Mouse (Mus musculus): ENCODE results near the gene Zdhhc8. TPM values are rescaled to one million over a fixed set of nuclear protein-coding genes. Genes with fewer than 3 reads are reported as not detected.

The Zdhhc8 gene
- polyA plus RNA-seq (2015; fragmentation: Nextera tagmentation; extraction: Ambion mirVana) = 6.8 and 7.8 TPM in 2 replicates

DNA sequence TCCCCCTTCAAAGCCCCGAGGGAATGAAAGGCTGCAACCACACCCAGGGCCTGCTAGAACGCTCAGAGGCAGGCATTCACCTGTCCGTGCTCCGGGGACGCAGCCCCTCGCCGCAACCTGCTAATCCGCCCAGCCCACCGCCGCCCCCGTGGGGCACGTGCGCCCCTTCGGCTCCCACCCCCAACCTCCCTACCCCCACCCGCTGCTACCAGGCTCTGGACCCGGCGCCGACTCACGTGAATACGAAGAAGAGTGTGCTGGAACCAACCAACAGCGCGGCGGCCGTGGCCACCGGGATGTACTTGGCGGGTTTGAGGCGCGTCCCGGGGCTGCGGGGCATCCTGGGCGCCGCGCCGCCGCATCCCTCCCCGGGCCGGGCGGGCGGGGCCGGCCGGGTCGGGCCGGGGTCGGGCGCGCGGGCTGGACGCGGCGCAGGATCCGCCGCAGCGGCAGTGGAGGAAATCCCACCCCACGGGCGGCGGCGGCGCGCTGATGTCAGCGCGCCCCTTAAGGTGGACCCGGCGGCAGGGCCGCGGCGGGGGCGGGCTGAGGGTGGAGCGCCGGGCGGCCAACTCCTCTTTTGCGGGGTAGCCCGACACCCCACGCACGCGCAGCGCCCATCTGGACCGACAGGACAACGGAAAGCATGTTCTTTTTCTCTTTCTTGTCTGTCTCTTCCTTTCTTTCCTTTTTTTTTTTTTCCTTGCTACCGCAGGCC is at the start of gene Zdhhc8:
Zdhhc8 (minus strand) TSS at position 466 of the 718 bp plus-strand sequence.
- Histone ChIP-seq H3K36me3 (ENCODE audit: control insufficient read depth, insufficient read depth, low read length) (0 out of 2 replicates have a peak, but pooled peaks cover 5% of the 10 kb centered on the region), H3K4me1 (replicated peaks; ENCODE audit: control insufficient read depth, insufficient read depth) (0 out of 2 replicates have a peak, but pooled peaks cover 4% of the 10 kb centered on the region), H3K9ac (ENCODE audit: low read length) (peak within 1 kb of the TSS; percentile 82), H3K27me3 (ENCODE audit: control insufficient read depth, insufficient read depth, low read length) (no peaks in the 10 kb centered on the region), H3K9me3 (ENCODE audit: control insufficient read depth, low read length) (no peaks in the 10 kb centered on the region), H3K27ac (replicated peaks) (peak within 1 kb of the TSS; percentile 86), H3K4me3 (ENCODE audit: low read depth, low read length) (peak within 1 kb of the TSS; percentile 70), H3K4me2 (replicated peaks; ENCODE audit: low read depth) (peak within 1 kb of the TSS; percentile 81)
- DNase-seq (ENCODE audit: low spot score) (peak; percentile 75), ATAC-seq (ENCODE audit: low FRiP score, low TSS enrichment) (peak; percentile 72)
- TF ChIP-seq EP300 (optimal IDR thresholded peaks at IDR 0.05) (no peak), CTCF (IDR thresholded peaks at IDR 0.05; ENCODE audit: low read depth) (no peak)
- under 1% methylated on average over 62 of the region's 79 CpGs for WGBS

DNA sequence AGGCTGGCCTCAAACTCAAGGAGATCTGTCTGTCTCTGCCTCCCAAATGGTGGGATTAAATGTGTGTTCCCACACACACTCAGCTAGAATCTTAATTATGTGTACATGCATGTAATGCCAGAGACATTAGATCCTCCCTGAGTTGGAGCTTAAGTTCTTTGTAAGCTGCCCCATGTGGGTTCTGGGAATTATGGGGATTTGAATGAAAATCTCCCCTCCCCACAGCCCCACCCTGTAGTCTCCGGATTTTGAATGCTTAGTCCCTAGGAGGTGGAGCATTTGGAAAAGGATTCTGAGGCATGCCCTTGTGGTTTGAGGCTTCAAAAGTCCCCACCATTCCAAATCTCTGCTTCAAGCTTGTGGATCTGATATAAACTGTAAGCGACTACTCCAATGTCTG is 40.2 kb upstream of the Zdhhc8 start:
- WGBS = 78% methylated on average over 2 of the region's 2 CpGs
- H3K4me3 ChIP-seq (ENCODE audit: low read depth, low read length) = no peak overlapping the region
- no peak overlapping the region for H3K27ac ChIP-seq (replicated peaks)
- no peaks in the 10 kb centered on the region for H3K4me1 ChIP-seq (replicated peaks; ENCODE audit: control insufficient read depth, insufficient read depth)
- no peak overlapping the region for H3K9ac ChIP-seq (ENCODE audit: low read length)
- ATAC-seq (ENCODE audit: low FRiP score, low TSS enrichment) (no peak), DNase-seq (ENCODE audit: low spot score) (no peak)
- H3K4me2 ChIP-seq (replicated peaks; ENCODE audit: low read depth) = no peak overlapping the region
- TF ChIP-seq EP300 (optimal IDR thresholded peaks at IDR 0.05) = no peak
- no peak for TF ChIP-seq CTCF (IDR thresholded peaks at IDR 0.05; ENCODE audit: low read depth)
- no peaks in the 10 kb centered on the region for H3K27me3 ChIP-seq (ENCODE audit: control insufficient read depth, insufficient read depth, low read length)
- peaks cover 41% of the 10 kb centered on the region for H3K36me3 ChIP-seq (ENCODE audit: control insufficient read depth, insufficient read depth, low read length)
- H3K9me3 ChIP-seq (ENCODE audit: control insufficient read depth, low read length) = no peaks in the 10 kb centered on the region

- H3K4me3 ChIP-seq (ENCODE audit: low read depth, low read length) = no peak overlapping the region
- H3K4me2 ChIP-seq (replicated peaks; ENCODE audit: low read depth) = no peak overlapping the region
- H3K9ac ChIP-seq (ENCODE audit: low read length) = no peak overlapping the region
- DNase-seq (ENCODE audit: low spot score) (no peak), ATAC-seq (ENCODE audit: low FRiP score, low TSS enrichment) (no peak)
- WGBS = 75% methylated on average over 5 of the region's 5 CpGs
- no peaks in the 10 kb centered on the region for H3K4me1 ChIP-seq (replicated peaks; ENCODE audit: control insufficient read depth, insufficient read depth)
- H3K27me3 ChIP-seq (ENCODE audit: control insufficient read depth, insufficient read depth, low read length) = no peaks in the 10 kb centered on the region
- TF ChIP-seq EP300 (optimal IDR thresholded peaks at IDR 0.05) = no peak
- peak; percentile 58 for TF ChIP-seq CTCF (IDR thresholded peaks at IDR 0.05; ENCODE audit: low read depth)
- peaks cover 13% of the 10 kb centered on the region for H3K36me3 ChIP-seq (ENCODE audit: control insufficient read depth, insufficient read depth, low read length)
- H3K27ac ChIP-seq (replicated peaks) = no peak overlapping the region
- no peaks in the 10 kb centered on the region for H3K9me3 ChIP-seq (ENCODE audit: control insufficient read depth, low read length)
Measured at GRCm38 (mm10) chr16:18268182-18268581, 33.2 kb upstream of the Zdhhc8 start.

GRCm38 (mm10) chr16:18265024-18265423 is 30.1 kb upstream of the Zdhhc8 start:
- ATAC-seq (ENCODE audit: low FRiP score, low TSS enrichment) (no peak), DNase-seq (ENCODE audit: low spot score) (no peak)
- H3K4me2 ChIP-seq (replicated peaks; ENCODE audit: low read depth) = no peak overlapping the region
- H3K27me3 ChIP-seq (ENCODE audit: control insufficient read depth, insufficient read depth, low read length) = no peaks in the 10 kb centered on the region
- peaks cover 14% of the 10 kb centered on the region for H3K36me3 ChIP-seq (ENCODE audit: control insufficient read depth, insufficient read depth, low read length)
- no peak overlapping the region for H3K4me3 ChIP-seq (ENCODE audit: low read depth, low read length)
- no peak overlapping the region for H3K9ac ChIP-seq (ENCODE audit: low read length)
- WGBS = 76% methylated on average over 2 of the region's 2 CpGs
- H3K27ac ChIP-seq (replicated peaks) = no peak overlapping the region
- H3K9me3 ChIP-seq (ENCODE audit: control insufficient read depth, low read length) = no peaks in the 10 kb centered on the region
- TF ChIP-seq CTCF (IDR thresholded peaks at IDR 0.05; ENCODE audit: low read depth) (no peak), EP300 (optimal IDR thresholded peaks at IDR 0.05) (no peak)
- H3K4me1 ChIP-seq (replicated peaks; ENCODE audit: control insufficient read depth, insufficient read depth) = no peaks in the 10 kb centered on the region

DNA sequence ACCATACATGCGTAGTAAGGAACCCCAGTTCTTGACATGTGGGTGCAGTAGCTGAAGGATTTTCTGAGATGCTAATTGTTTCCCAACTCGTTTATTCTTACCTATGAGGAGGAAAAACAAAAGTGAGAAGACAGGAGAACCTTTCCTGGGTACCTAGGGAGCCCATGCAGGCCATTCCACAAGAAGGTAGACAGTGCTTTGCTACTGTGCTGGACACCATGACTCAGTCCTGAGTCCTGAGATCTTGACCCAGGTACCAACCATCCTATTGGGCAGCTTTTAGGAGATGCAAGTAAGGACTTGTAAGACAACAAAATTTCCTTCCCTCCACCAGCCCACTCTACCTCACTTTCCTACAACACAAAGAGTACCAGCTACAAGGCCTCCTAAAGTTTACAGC is 23.3 kb upstream of the Zdhhc8 start, which contains the start of gene Gm49776:
Gm49776 (minus strand) TSS at position 101 of the 400 bp plus-strand sequence.
- Histone ChIP-seq H3K9ac (ENCODE audit: low read length) (no peak within 1 kb of the TSS), H3K27me3 (ENCODE audit: control insufficient read depth, insufficient read depth, low read length) (no peaks in the 10 kb centered on the region), H3K4me1 (replicated peaks; ENCODE audit: control insufficient read depth, insufficient read depth) (no peaks in the 10 kb centered on the region), H3K9me3 (ENCODE audit: control insufficient read depth, low read length) (no peaks in the 10 kb centered on the region), H3K4me3 (ENCODE audit: low read depth, low read length) (no peak within 1 kb of the TSS), H3K4me2 (replicated peaks; ENCODE audit: low read depth) (no peak within 1 kb of the TSS), H3K36me3 (ENCODE audit: control insufficient read depth, insufficient read depth, low read length) (peaks cover 39% of the 10 kb centered on the region; the same call in 1 of the 2 replicates), H3K27ac (replicated peaks) (no peak within 1 kb of the TSS)
- ATAC-seq (ENCODE audit: low FRiP score, low TSS enrichment) (no peak), DNase-seq (ENCODE audit: low spot score) (no peak)
- 94% methylated on average over 2 of the region's 2 CpGs for WGBS
- TF ChIP-seq CTCF (IDR thresholded peaks at IDR 0.05; ENCODE audit: low read depth) = no peak
- no peak for TF ChIP-seq EP300 (optimal IDR thresholded peaks at IDR 0.05)

GRCm38 (mm10) chr16:18253866-18254265 is 18.9 kb upstream of the Zdhhc8 start:
- WGBS = 64% methylated on average over 1 of the region's 1 CpGs
- H3K4me3 ChIP-seq (ENCODE audit: low read depth, low read length) = no peak overlapping the region
- H3K4me2 ChIP-seq (replicated peaks; ENCODE audit: low read depth) = no peak overlapping the region
- peaks cover 34% of the 10 kb centered on the region for H3K36me3 ChIP-seq (ENCODE audit: control insufficient read depth, insufficient read depth, low read length)
- no peaks in the 10 kb centered on the region for H3K27me3 ChIP-seq (ENCODE audit: control insufficient read depth, insufficient read depth, low read length)
- no peaks in the 10 kb centered on the region for H3K9me3 ChIP-seq (ENCODE audit: control insufficient read depth, low read length)
- 0 out of 2 replicates have a peak, but pooled peaks cover 5% of the 10 kb centered on the region for H3K4me1 ChIP-seq (replicated peaks; ENCODE audit: control insufficient read depth, insufficient read depth)
- no peak for ATAC-seq (ENCODE audit: low FRiP score, low TSS enrichment)
- no peak for DNase-seq (ENCODE audit: low spot score)
- H3K9ac ChIP-seq (ENCODE audit: low read length) = no peak overlapping the region
- TF ChIP-seq CTCF (IDR thresholded peaks at IDR 0.05; ENCODE audit: low read depth) (no peak), EP300 (optimal IDR thresholded peaks at IDR 0.05) (no peak)
- no peak overlapping the region for H3K27ac ChIP-seq (replicated peaks)

Measured in stomach, postnatal 0 days (tissue).